8 mouse cellular contexts compared by ENCODE assay signal in the genomic region with DNA sequence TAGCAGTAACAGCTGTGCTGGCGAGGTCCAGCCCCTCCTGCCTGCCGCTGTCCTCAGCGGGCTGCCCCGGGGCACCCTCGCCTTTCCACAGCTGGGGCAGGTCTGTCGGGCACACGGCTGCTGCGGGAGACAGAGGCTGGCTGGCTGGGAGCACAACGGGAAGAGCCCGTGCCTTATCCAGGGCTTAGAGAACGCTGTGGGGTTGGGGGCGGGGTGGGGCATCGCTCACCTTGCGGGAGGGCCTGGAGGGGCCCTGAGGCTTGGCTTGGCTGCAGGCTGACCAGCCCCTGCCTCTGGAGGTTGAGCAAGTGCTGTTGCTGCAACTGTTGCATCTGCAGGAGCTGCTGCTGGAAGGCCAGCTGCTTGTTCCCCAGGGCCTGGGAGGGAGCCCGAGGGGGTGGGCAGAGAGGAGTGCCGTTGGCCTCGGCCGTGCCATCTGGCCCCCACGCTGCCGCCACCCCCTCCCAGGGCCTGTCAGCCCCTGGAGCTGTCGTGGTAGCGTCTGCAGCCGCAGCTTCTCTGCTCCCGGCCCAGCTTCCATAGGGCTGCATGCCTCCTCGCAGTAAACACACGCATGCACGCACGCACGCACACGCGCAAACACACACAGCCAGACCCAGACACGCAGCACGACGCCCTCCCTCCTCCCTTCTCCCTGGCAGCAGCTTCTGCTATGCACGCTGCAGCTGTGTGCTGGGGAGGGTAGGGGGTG. TPM values are rescaled to one million over a fixed set of nuclear protein-coding genes. Genes with fewer than 3 reads are reported as not detected.
DNase-seq lines count a peak whose midpoint lies in the region; ATAC-seq lines count a peak whose summit lies in the region.

No protein-coding gene starts in this region.

- no peaks in the 10 kb centered on the region for H3K9me3 ChIP-seq in lung, embryonic 16.5 days (ENCODE audit: control insufficient read depth, low read length)
- no peaks in the 10 kb centered on the region for H3K9me3 ChIP-seq in forebrain, embryonic 13.5 days (replicated peaks)
- no peaks in the 10 kb centered on the region for H3K9me3 ChIP-seq in hindbrain, embryonic 16.5 days (ENCODE audit: control insufficient read depth, low read length)
- H3K9me3 ChIP-seq in liver, embryonic 11.5 days (ENCODE audit: control insufficient read depth, low read length), result no peaks in the 10 kb centered on the region

- H3K4me3 ChIP-seq in lung, embryonic 16.5 days (ENCODE audit: low read length), result no peak overlapping the region
- peak overlapping the region; percentile 37 for H3K4me3 ChIP-seq in forebrain, embryonic 13.5 days
- H3K4me3 ChIP-seq in hindbrain, embryonic 16.5 days (ENCODE audit: low read length), result peak overlapping the region; percentile 46
- H3K4me3 ChIP-seq in liver, embryonic 11.5 days (ENCODE audit: low read depth, low read length), result no peak overlapping the region

- peak; percentile 60 for ATAC-seq in lung, embryonic 16.5 days (ENCODE audit: low read depth)
- ATAC-seq in forebrain, embryonic 13.5 days, result peak; percentile 66
- peak; percentile 77 for ATAC-seq in hindbrain, embryonic 16.5 days
- no peak for ATAC-seq in liver, embryonic 11.5 days (replicated peaks; ENCODE audit: low FRiP score)

- H3K36me3 ChIP-seq in lung, embryonic 16.5 days (ENCODE audit: control insufficient read depth, insufficient read depth, low read length), result peaks cover 19% of the 10 kb centered on the region; the same call in 1 of the 2 replicates
- H3K36me3 ChIP-seq in forebrain, embryonic 13.5 days (ENCODE audit: poor library complexity, severe bottlenecking), result peaks cover 39% of the 10 kb centered on the region
- H3K36me3 ChIP-seq in hindbrain, embryonic 16.5 days (ENCODE audit: control insufficient read depth, insufficient read depth, low read length), result 0 out of 2 replicates have a peak, but pooled peaks cover 6% of the 10 kb centered on the region
- peaks cover 23% of the 10 kb centered on the region; the same call in 1 of the 2 replicates for H3K36me3 ChIP-seq in liver, embryonic 11.5 days (ENCODE audit: control insufficient read depth, insufficient read depth, low read length)

- 0 out of 2 replicates have a peak overlapping the region, but pooled peaks have one; percentile 9 for H3K9ac ChIP-seq in lung, embryonic 16.5 days (ENCODE audit: low read length)
- H3K9ac ChIP-seq in forebrain, embryonic 13.5 days, result peak overlapping the region; percentile 61
- peak overlapping the region; percentile 76 for H3K9ac ChIP-seq in hindbrain, embryonic 16.5 days (ENCODE audit: low read depth, low read length)
- no peak overlapping the region for H3K9ac ChIP-seq in liver, embryonic 11.5 days (ENCODE audit: low read depth, low read length)

- H3K4me2 ChIP-seq in lung, embryonic 16.5 days (ENCODE audit: low read depth, low read length), result peak overlapping the region; percentile 7; the same call in 1 of the 2 replicates
- H3K4me2 ChIP-seq in forebrain, embryonic 13.5 days, result peak overlapping the region; percentile 59
- peak overlapping the region; percentile 66 for H3K4me2 ChIP-seq in hindbrain, embryonic 16.5 days (ENCODE audit: low read length)
- H3K4me2 ChIP-seq in liver, embryonic 11.5 days, result 0 out of 2 replicates have a peak overlapping the region, but pooled peaks have one; percentile 16

- 36% methylated on average over 35 of the region's 35 CpGs for WGBS in lung, embryonic 16.5 days
- WGBS in forebrain, embryonic 13.5 days, result 5% methylated on average over 35 of the region's 35 CpGs
- 7% methylated on average over 29 of the region's 35 CpGs for WGBS in hindbrain, embryonic 16.5 days
- WGBS in liver, embryonic 11.5 days, result 50% methylated on average over 35 of the region's 35 CpGs

- no peaks in the 10 kb centered on the region for H3K27me3 ChIP-seq in lung, embryonic 16.5 days (ENCODE audit: control insufficient read depth, insufficient read depth, low read depth, low read length)
- peaks cover 21% of the 10 kb centered on the region for H3K27me3 ChIP-seq in forebrain, embryonic 13.5 days
- no peaks in the 10 kb centered on the region; the same call in none of the 2 replicates for H3K27me3 ChIP-seq in hindbrain, embryonic 16.5 days (replicated peaks; ENCODE audit: control insufficient read depth, insufficient read depth, low read length)
- no peaks in the 10 kb centered on the region for H3K27me3 ChIP-seq in liver, embryonic 11.5 days (replicated peaks; ENCODE audit: control insufficient read depth, insufficient read depth, low read length)

- no peak for DNase-seq in lung, postnatal 36 days
- no peak for DNase-seq in liver, embryonic 11.5 days (ENCODE audit: low spot score)
- peak; percentile 70 to 78 for DNase-seq in right cerebral cortex, adult 2 months (ENCODE audit: low spot score in 2 of 2)
- no peak for DNase-seq in thymus, postnatal 36 days
- no peak for DNase-seq in urinary bladder, adult 2 months (ENCODE audit: low spot score)

- 0 out of 2 replicates have a peak overlapping the region, but pooled peaks have one; percentile 42 for H3K27ac ChIP-seq in lung, embryonic 16.5 days (ENCODE audit: low read length)
- H3K27ac ChIP-seq in forebrain, embryonic 13.5 days, result peak overlapping the region; percentile 90
- H3K27ac ChIP-seq in hindbrain, embryonic 16.5 days (ENCODE audit: low read depth, low read length), result peak overlapping the region; percentile 83
- H3K27ac ChIP-seq in liver, embryonic 11.5 days (ENCODE audit: low read depth, low read length), result peak overlapping the region; percentile 32; the same call in 1 of the 2 replicates

- peaks cover 27% of the 10 kb centered on the region for H3K4me1 ChIP-seq in lung, embryonic 16.5 days (replicated peaks; ENCODE audit: control insufficient read depth, insufficient read depth, low read length)
- H3K4me1 ChIP-seq in forebrain, embryonic 13.5 days, result peaks cover 74% of the 10 kb centered on the region
- peaks cover 25% of the 10 kb centered on the region for H3K4me1 ChIP-seq in hindbrain, embryonic 16.5 days (ENCODE audit: control insufficient read depth, insufficient read depth, low read depth, low read length)
- peaks cover 27% of the 10 kb centered on the region for H3K4me1 ChIP-seq in liver, embryonic 11.5 days (replicated peaks; ENCODE audit: control insufficient read depth, insufficient read depth, low read length)

RNA-seq across cellular contexts. Expression of a gene that starts 44.0 kb away (rescaled TPM):
- 18.1 and 22.1 TPM in 2 replicates for polyA plus RNA-seq in lung, embryonic 16.5 days (2015; fragmentation: Nextera tagmentation; extraction: Ambion mirVana)
- polyA plus RNA-seq in forebrain, embryonic 13.5 days (2015; fragmentation: Nextera tagmentation; extraction: Ambion mirVana), result 2.6 and 3.1 TPM in 2 replicates
- 2.7 and 3.9 TPM in 2 replicates for polyA plus RNA-seq in hindbrain, embryonic 16.5 days (2015; fragmentation: Nextera tagmentation; extraction: Ambion mirVana)
- 15.9 and 16.3 TPM in 2 replicates for polyA plus RNA-seq in liver, embryonic 11.5 days (2014; fragmentation: Nextera tagmentation; extraction: Ambion mirVana)
- 28.5 and 36.2 TPM in 2 replicates for polyA plus RNA-seq in urinary bladder, adult 2 months (2012; rRNA removed)

RNA-seq across cellular contexts. Expression of a gene that starts 45.9 kb away (rescaled TPM):
- polyA plus RNA-seq in lung, embryonic 16.5 days (2015; fragmentation: Nextera tagmentation; extraction: Ambion mirVana), result 13.6 and 14.6 TPM in 2 replicates
- polyA plus RNA-seq in forebrain, embryonic 13.5 days (2015; fragmentation: Nextera tagmentation; extraction: Ambion mirVana), result 13.4 and 15.6 TPM in 2 replicates
- 27.4 and 31.8 TPM in 2 replicates for polyA plus RNA-seq in hindbrain, embryonic 16.5 days (2015; fragmentation: Nextera tagmentation; extraction: Ambion mirVana)
- 21.3 and 21.6 TPM in 2 replicates for polyA plus RNA-seq in liver, embryonic 11.5 days (2014; fragmentation: Nextera tagmentation; extraction: Ambion mirVana)
- polyA plus RNA-seq in urinary bladder, adult 2 months (2012; rRNA removed), result 23.6 and 36.5 TPM in 2 replicates

Comparison
In these comparisons a context has a peak if more than half of its experiments do, and no peak if none do; other contexts are left out.
1. H3K27ac ChIP-seq: peak in every context shown above with its lines; median percentile 90 in forebrain, embryonic 13.5 days; 83 in hindbrain, embryonic 16.5 days; 42 in lung, embryonic 16.5 days; 32 in liver, embryonic 11.5 days.
2. H3K4me2 ChIP-seq: peak in every context shown above with its lines; median percentile 66 in hindbrain, embryonic 16.5 days; 59 in forebrain, embryonic 13.5 days; 16 in liver, embryonic 11.5 days; 7 in lung, embryonic 16.5 days.
3. H3K4me3 ChIP-seq: peak in forebrain, embryonic 13.5 days (single experiment) and hindbrain, embryonic 16.5 days (single experiment); none in lung, embryonic 16.5 days (single experiment) and liver, embryonic 11.5 days (single experiment).
4. DNase-seq: peak in right cerebral cortex, adult 2 months (2 of 2); none in lung, postnatal 36 days (single experiment), liver, embryonic 11.5 days (single experiment), thymus, postnatal 36 days (0 of 2) and urinary bladder, adult 2 months (single experiment).